Mouse (Mus musculus): ENCODE measurements around the gene Faap20. TPM values are rescaled to one million over a fixed set of nuclear protein-coding genes. Genes with fewer than 3 reads are reported as not detected.

The Faap20 gene
- polyA plus RNA-seq (2012; rRNA removed), result 43.9 and 61.0 TPM in 2 replicates

GRCm38 (mm10) chr4:155249648-155250351 is at the start of gene Faap20:
Gene Faap20 (plus strand): TSS chr4:155249802.

GRCm38 (mm10) chr4:155222552-155222840 is 27.1 kb upstream of the Faap20 start, which contains the start of gene Ski:
Gene Ski (minus strand): TSS chr4:155222592.

Other genes starting within 250 kb of the Faap20 start
- gene Plch2, start 193.0 kb upstream of the Faap20 start, polyA plus RNA-seq (2012; rRNA removed), result 107 and 113 TPM in 2 replicates
- 16.7 and 24.8 TPM in 2 replicates for gene Pex10, start 182.8 kb upstream of the Faap20 start, polyA plus RNA-seq (2012; rRNA removed)
- gene Rer1, start 163.4 kb upstream of the Faap20 start, polyA plus RNA-seq (2012; rRNA removed), result 91.5 and 122 TPM in 2 replicates
- 5.7 and 6.6 TPM in 2 replicates for gene Morn1, start 163.2 kb upstream of the Faap20 start, polyA plus RNA-seq (2012; rRNA removed)
- gene Ski, start 27.2 kb upstream of the Faap20 start, polyA plus RNA-seq (2012; rRNA removed), result 59.2 and 61.8 TPM in 2 replicates
- gene Prkcz, start 111.6 kb downstream of the Faap20 start, polyA plus RNA-seq (2012; rRNA removed), result 50.9 and 52.5 TPM in 2 replicates
- 0.32 and 1.7 TPM in 2 replicates for gene Gabrd, start 148.3 kb downstream of the Faap20 start, polyA plus RNA-seq (2012; rRNA removed)
- 0.49 and 1.0 TPM in 2 replicates for gene Cfap74, start 159.4 kb downstream of the Faap20 start, polyA plus RNA-seq (2012; rRNA removed)
- gene Tmem52, start 219.3 kb downstream of the Faap20 start, polyA plus RNA-seq (2012; rRNA removed), result 3.4 and 4.0 TPM in 2 replicates
- gene Gnb1, start 241.6 kb downstream of the Faap20 start, polyA plus RNA-seq (2012; rRNA removed), result 543 and 624 TPM in 2 replicates